Mouse (Mus musculus) hindbrain, embryonic 13.5 days (tissue): ENCODE results near the gene Cabp4. TPM values are rescaled to one million over a fixed set of nuclear protein-coding genes. Genes with fewer than 3 reads are reported as not detected.

Experiments
- ATAC-seq: fragments of 200-750 bp; cut with Nextera tagmentation; 2 replicates; pipeline ENCODE4 v1.8.0; 2017; ENCODE audit warnings: moderate TSS enrichment; ENCODE audit not compliant: low FRiP score
- H3K27ac ChIP-seq: fragments of 300-500 bp; sonication (generic); 2 replicates; pipeline ENCODE4 v1.5.1; 2015; ENCODE audit warnings: inconsistent platforms, mild to moderate bottlenecking, moderate library complexity
- H3K27me3 ChIP-seq: fragments of 300-500 bp; sonication (generic); 2 replicates; pipeline ENCODE4 v1.6.1; 2015; ENCODE audit warnings: mild to moderate bottlenecking, inconsistent platforms
- H3K36me3 ChIP-seq: fragments of 300-500 bp; sonication (generic); 2 replicates; pipeline ENCODE4 v1.6.1; 2015; ENCODE audit warnings: mild to moderate bottlenecking, inconsistent platforms
- H3K4me1 ChIP-seq: fragments of 300-500 bp; sonication (generic); replicated peaks from 2 replicates; pipeline ENCODE4 v1.6.1; 2015; ENCODE audit warnings: inconsistent platforms
- H3K4me2 ChIP-seq: fragments of 300-500 bp; sonication (generic); 2 replicates; pipeline ENCODE4 v1.6.1; 2015; ENCODE audit warnings: inconsistent platforms, mild to moderate bottlenecking, moderate library complexity
- H3K4me3 ChIP-seq: fragments of 300-500 bp; sonication (generic); 2 replicates; pipeline ENCODE4 v1.5.1; 2015; ENCODE audit warnings: mild to moderate bottlenecking, inconsistent platforms
- H3K9ac ChIP-seq: fragments of 300-500 bp; sonication (generic); 2 replicates; pipeline ENCODE4 v1.6.1; 2015; ENCODE audit warnings: mild to moderate bottlenecking, inconsistent platforms
- H3K9me3 ChIP-seq: fragments of 300-500 bp; sonication (generic); 2 replicates; pipeline ENCODE4 v1.6.1; 2016; ENCODE audit warnings: inconsistent platforms
- WGBS: fragments of 180-500 bp; shearing (Covaris S2); methylation state at CpG from one replicate; pipeline ENCODE4 v1.1.7; 2015; 5-methylcytosine and 5-hydroxymethylcytosine counted together
- polyA plus RNA-seq: library from polyadenylated mRNA; unstranded; fragments of >200 nt; fragmentation: Nextera tagmentation; extraction: Ambion mirVana; gene quantifications from 2 replicates; pipeline ENCODE4 v1.2.1, GENCODE M21; 2015

Cabp4 gene
- polyA plus RNA-seq, 1 experiment from 2014 or later: 0.29 TPM

DNA sequence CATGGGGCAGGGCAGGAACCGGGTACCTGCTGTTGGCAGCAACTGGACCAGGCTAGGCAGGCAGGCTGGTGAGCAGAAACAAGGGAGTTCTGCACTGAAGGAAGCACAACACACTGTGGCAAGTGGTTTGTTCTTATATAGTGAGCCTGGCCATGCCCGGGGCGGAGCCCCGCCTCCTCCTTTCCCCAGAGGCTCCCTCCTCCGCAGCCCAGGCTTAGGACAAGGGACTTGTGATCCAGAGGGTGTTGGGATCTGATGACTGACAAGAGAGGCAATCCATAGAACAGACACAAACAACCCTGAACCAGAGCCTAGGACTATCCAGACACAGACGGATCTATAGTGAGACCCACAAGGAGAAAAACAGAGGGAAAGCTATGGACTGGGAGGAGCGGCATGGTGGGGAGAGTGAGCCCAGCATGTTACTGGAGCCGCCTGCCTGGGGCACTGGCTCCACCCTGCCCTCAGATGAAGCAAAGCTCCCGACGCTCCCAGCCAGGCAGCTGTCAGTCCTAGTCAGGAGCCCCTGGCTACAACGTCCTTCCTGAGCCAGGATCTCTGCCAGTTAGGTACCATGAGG, 31.6 kb upstream of the Cabp4 start, which contains the start of gene Carns1:
Carns1 (minus strand) TSS at position 112 of the 580 bp plus-strand sequence.
- Histone ChIP-seq H3K4me3 (peak within 1 kb of the TSS; percentile 4), H3K27ac (no peak within 1 kb of the TSS), H3K36me3 (no peaks in the 10 kb centered on the region), H3K9ac (peak within 1 kb of the TSS; percentile 60; the same call in 1 of the 2 replicates), H3K4me1 (peaks cover 17% of the 10 kb centered on the region), H3K9me3 (no peaks in the 10 kb centered on the region), H3K4me2 (peak within 1 kb of the TSS; percentile 31), H3K27me3 (0 out of 2 replicates have a peak, but pooled peaks cover 2% of the 10 kb centered on the region)
- 4% methylated on average over 11 of the region's 11 CpGs for WGBS
- peak; percentile 37; the same call in 1 of the 2 replicates for ATAC-seq

DNA sequence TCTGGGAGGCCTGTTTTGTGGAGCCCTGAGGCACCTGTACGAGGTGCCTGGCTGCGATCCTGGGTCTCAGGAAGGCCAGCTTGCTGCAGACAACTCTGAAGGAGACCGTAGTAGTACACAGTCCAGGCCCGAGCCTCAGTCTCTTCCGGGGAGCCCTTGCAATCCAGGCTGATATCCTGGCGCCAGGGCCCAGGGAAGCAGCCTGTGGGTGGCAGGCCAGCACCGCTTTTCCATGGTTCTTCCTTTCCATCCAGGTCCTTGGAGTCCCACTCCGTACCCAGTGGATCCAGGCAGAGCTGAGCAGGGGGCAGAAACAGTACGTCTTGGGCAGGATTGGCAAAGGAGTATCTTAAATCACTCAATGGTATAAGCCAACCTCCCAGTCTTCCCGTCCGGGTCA, 29.1 kb upstream of the Cabp4 start:
- Histone ChIP-seq H3K27me3 (0 out of 2 replicates have a peak, but pooled peaks cover 2% of the 10 kb centered on the region), H3K4me3 (no peak overlapping the region), H3K4me2 (no peak overlapping the region), H3K9ac (peak overlapping the region; percentile 35; the same call in 1 of the 2 replicates), H3K4me1 (peaks cover 28% of the 10 kb centered on the region), H3K27ac (no peak overlapping the region), H3K36me3 (no peaks in the 10 kb centered on the region), H3K9me3 (no peaks in the 10 kb centered on the region)
- WGBS: 62% methylated on average over 11 of the region's 11 CpGs
- no peak for ATAC-seq

DNA sequence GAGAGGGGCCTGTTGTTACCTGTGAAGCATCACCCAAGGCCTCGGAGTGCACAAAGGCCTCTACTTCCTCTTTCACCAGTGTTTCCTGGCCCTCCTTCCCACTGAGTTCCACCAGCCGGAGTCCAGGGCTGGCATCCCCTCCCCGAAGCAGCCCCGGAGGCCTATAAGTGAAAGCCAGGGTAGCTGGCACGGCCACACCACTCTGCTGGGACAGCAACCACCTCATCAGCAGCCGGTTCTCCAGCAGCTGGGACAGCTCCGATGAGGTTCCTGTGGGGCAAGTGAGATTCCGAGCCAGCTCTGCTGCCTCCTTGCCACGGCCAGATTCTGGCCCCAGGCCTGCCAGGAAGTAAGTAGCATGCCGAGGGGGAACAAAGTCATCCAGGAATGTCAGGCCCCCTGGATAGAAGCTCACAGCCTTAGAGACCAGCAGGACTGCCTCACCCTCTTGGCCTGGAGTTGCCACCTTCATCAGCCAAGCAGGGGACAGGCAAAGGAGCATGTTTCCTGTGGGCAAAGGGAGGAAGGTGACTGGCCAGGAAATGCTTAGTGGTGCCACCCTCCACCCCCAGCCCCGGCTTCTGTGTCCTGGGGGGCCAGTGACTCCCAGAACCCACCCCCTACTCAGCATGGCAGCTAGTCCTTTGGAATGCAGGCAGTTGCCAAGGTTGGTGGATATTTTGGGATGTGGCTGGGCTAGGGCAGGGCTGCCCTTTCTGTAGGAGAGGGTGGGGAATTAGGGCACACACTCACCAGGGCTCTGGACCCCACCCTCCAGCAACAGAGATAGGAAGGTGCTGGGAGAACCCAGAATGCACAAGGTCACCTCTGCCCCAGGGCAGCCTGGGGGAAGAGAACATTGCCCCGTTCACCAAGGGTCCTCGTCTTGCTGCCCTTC, 27.8 kb upstream of the Cabp4 start:
- ATAC-seq: no peak
- Histone ChIP-seq H3K27ac (no peak overlapping the region), H3K4me2 (no peak overlapping the region), H3K4me1 (peaks cover 28% of the 10 kb centered on the region), H3K9ac (peak overlapping the region; percentile 21), H3K36me3 (no peaks in the 10 kb centered on the region), H3K9me3 (no peaks in the 10 kb centered on the region), H3K27me3 (0 out of 2 replicates have a peak, but pooled peaks cover 2% of the 10 kb centered on the region), H3K4me3 (no peak overlapping the region)
- WGBS: 72% methylated on average over 13 of the region's 13 CpGs

DNA sequence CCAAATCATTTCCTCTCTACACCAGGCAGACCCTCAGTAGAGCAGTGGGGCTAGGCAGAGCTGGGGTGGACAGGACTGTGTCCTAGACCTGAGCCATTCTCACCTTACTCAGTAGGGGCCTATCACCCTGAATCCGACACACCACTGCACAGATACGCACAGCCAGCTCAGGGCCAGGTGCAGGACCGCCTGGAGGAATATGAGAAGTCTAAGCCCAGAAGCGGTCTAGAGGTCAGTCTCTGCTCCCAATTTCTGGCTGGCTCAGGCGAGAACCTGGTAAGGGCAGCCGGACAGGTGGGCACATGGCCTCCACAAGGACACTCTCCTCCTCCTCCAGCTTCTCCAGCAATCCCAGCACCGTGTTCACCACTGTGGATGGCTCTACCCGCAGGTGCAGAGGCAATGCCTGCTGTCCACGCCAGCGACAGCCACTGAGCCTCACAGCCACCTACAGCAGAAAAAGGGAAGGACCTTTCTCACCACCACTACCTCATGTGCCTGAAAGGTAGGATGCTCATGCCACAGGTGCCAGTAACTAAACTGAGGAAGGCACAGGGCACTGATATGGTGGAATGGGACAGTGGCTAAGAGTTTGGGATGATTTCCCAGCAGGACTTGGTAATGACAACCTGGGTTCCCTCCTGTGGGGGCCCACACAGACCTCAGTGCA, 27.0 kb upstream of the Cabp4 start:
- Histone ChIP-seq H3K4me3 (no peak overlapping the region), H3K9ac (peak overlapping the region; percentile 81; the same call in 1 of the 2 replicates), H3K4me1 (peaks cover 27% of the 10 kb centered on the region), H3K36me3 (no peaks in the 10 kb centered on the region), H3K27ac (no peak overlapping the region), H3K4me2 (no peak overlapping the region), H3K27me3 (0 out of 2 replicates have a peak, but pooled peaks cover 2% of the 10 kb centered on the region), H3K9me3 (no peaks in the 10 kb centered on the region)
- ATAC-seq: no peak
- 92% methylated on average over 10 of the region's 10 CpGs for WGBS

DNA sequence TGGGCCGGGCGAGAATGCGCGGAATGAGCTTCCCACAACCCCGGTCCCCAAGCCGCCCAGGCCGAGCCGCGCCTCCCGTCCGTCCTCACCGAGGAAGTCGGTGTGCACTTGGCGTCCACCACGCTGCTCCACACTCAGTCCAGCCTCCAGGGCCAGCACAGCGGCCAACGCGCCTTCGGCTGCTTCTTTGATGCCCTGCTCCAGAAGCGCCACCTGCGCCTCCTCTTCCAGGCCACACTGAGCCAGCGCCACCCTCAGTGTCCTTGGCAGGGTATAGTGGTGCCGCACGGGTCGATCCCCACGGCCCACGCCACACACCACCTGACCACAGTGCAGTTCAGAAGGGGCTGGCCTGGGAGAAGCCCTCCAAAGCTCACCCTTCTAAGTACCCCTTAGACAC, 26.0 kb upstream of the Cabp4 start:
- peak overlapping the region; percentile 81 for H3K9ac ChIP-seq
- 0 out of 2 replicates have a peak, but pooled peaks cover 2% of the 10 kb centered on the region for H3K27me3 ChIP-seq
- no peaks in the 10 kb centered on the region for H3K9me3 ChIP-seq
- H3K4me2 ChIP-seq: peak overlapping the region; percentile 78
- WGBS: 6% methylated on average over 27 of the region's 27 CpGs
- no peaks in the 10 kb centered on the region for H3K36me3 ChIP-seq
- peak; percentile 61 for ATAC-seq
- H3K4me3 ChIP-seq: peak overlapping the region; percentile 42
- peaks cover 18% of the 10 kb centered on the region for H3K4me1 ChIP-seq
- peak overlapping the region; percentile 94 for H3K27ac ChIP-seq

DNA sequence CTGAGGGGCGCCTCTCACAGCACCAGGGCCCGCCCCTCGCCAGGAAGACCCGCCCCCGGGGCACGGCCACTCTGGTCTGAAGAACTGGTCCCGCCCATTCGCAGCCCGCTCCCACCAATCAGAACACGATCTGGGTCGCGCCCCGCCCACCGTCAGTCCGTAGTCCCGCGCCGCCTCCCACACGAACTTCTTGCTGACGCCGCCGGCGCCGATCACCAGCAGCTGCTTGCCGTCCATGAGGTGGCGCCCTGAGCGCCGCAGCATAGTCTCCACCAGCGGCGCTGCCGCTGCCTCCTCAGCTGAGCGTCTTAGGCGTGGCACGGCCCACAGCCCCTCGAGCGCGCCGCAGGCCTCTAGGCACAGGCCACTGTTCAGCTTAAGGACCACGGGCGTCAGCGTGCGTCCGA, 25.5 kb upstream of the Cabp4 start:
- H3K4me1 ChIP-seq: peaks cover 18% of the 10 kb centered on the region
- peak overlapping the region; percentile 78 for H3K4me2 ChIP-seq
- H3K9ac ChIP-seq: peak overlapping the region; percentile 81
- WGBS: under 1% methylated on average over 43 of the region's 43 CpGs
- peak overlapping the region; percentile 94 for H3K27ac ChIP-seq
- H3K4me3 ChIP-seq: peak overlapping the region; percentile 42
- H3K36me3 ChIP-seq: no peaks in the 10 kb centered on the region
- H3K27me3 ChIP-seq: no peaks in the 10 kb centered on the region
- peak; percentile 93 for ATAC-seq
- no peaks in the 10 kb centered on the region for H3K9me3 ChIP-seq

DNA sequence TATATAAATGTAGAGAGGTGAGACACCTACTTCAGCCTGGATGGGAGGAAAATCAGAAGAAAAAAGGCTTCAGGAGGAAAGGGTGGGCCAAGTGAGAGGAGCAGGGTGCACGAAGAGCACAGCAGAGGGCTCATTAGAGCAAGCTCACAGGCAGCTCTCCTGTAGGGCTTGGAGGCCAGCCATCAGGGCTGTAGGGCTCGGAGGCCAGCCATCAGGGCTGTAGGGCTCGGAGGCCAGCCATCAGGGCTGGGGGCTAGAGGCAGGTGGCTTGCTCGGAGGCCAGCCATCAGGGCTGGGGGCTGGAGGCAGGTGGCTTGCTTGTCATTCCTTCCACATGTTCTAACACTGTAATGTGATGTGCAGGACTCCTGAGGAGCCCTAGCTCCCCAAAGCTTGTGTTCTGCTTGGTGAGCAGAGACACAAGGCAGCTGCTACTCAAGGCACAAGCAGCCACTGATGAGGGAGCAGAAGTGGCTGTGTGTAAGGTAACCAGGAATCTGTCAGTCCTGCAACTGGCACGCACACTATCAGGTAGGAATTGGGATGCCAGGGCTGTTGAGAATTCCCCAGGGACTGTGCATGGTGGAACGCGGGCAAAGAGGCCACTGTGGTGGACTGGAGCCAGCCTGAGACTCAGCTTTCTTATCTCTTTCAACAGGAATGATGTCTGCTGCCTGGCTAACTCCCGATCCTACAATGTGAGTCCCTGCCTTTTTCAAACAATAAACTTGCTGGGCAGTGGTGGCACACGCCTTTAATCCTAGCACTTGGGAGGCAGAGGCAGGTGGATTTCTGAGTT, 23.0 kb upstream of the Cabp4 start:
- WGBS: 82% methylated on average over 9 of the region's 9 CpGs
- Histone ChIP-seq H3K9me3 (no peaks in the 10 kb centered on the region), H3K4me3 (no peak overlapping the region), H3K36me3 (no peaks in the 10 kb centered on the region), H3K4me2 (no peak overlapping the region), H3K27ac (no peak overlapping the region), H3K4me1 (peaks cover 38% of the 10 kb centered on the region), H3K9ac (peak overlapping the region; percentile 49), H3K27me3 (no peaks in the 10 kb centered on the region)
- ATAC-seq: no peak

DNA sequence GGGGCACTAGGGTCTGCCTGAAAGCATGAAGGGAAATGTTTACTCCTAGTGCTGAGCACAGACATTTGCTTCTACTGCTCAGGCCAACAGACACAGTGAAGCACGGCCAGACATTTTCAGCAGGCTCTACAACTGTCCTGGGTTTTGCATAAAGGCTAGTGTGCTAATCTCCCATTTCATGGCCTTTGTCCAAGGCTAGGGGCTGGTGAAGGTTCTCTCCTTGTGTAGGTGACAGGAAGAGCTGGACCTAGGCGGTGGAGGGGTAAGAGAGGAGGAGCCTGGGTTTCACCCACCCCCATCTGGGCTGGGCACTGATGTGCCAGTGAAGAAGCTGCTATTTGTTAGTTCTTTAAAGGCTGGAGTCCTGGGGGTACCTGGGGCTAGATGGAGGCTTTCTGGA, 20.9 kb upstream of the Cabp4 start:
- H3K4me3 ChIP-seq: no peak overlapping the region
- peak overlapping the region; percentile 55; the same call in 1 of the 2 replicates for H3K9ac ChIP-seq
- H3K27me3 ChIP-seq: no peaks in the 10 kb centered on the region
- H3K36me3 ChIP-seq: peaks cover 18% of the 10 kb centered on the region
- no peak overlapping the region for H3K4me2 ChIP-seq
- H3K4me1 ChIP-seq: peaks cover 31% of the 10 kb centered on the region
- 84% methylated on average over 2 of the region's 2 CpGs for WGBS
- H3K27ac ChIP-seq: no peak overlapping the region; the same call in 1 of the 2 replicates
- H3K9me3 ChIP-seq: no peaks in the 10 kb centered on the region
- no peak for ATAC-seq

DNA sequence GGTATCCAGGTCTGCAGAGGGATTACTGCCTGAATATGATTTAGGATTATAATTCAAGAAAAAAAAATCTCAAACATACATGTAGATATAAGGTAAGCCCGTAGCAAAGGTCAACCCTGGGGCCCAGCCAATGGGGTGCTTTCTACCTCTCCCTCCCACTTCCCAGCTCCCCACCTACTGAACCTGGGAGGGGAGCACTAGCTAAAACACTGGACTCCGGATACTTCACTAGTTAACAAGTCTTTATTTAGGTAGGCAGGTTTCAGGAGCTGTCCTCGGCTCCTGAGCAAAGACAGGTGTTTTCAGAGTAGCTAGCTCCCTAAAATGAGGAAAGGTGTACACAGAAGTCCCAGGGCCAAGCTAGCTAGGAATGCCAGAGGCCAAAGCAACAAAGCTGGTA, 20.3 kb upstream of the Cabp4 start:
- H3K9me3 ChIP-seq: no peaks in the 10 kb centered on the region
- 85% methylated on average over 3 of the region's 3 CpGs for WGBS
- peak overlapping the region; percentile 79; the same call in 1 of the 2 replicates for H3K9ac ChIP-seq
- no peak overlapping the region for H3K4me3 ChIP-seq
- peaks cover 25% of the 10 kb centered on the region for H3K36me3 ChIP-seq
- peak overlapping the region; percentile 97; the same call in 1 of the 2 replicates for H3K4me2 ChIP-seq
- H3K27ac ChIP-seq: peak overlapping the region; percentile 91; the same call in 1 of the 2 replicates
- ATAC-seq: no peak
- peaks cover 29% of the 10 kb centered on the region for H3K4me1 ChIP-seq
- no peaks in the 10 kb centered on the region for H3K27me3 ChIP-seq

DNA sequence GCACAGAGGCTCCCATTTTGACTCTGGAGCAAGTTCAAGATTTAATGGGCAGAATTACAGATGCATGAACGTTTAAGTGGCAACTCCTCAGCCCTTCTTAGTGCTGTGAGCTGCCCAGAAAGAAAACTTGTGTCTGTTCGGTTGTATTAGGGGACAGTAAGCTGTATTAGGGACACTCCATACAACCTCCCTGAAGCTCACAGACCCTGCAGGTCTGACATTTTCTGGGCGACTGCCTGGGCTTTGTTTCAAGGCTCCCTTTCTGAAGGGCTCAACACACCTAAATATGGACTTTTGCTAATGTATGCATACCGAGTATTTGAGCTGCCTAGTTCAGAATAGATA, 19.7 kb upstream of the Cabp4 start:
- H3K9me3 ChIP-seq: no peaks in the 10 kb centered on the region
- H3K4me1 ChIP-seq: peaks cover 29% of the 10 kb centered on the region
- 40% methylated on average over 4 of the region's 4 CpGs for WGBS
- peak overlapping the region; percentile 79 for H3K9ac ChIP-seq
- ATAC-seq: peak; percentile 37
- H3K27ac ChIP-seq: peak overlapping the region; percentile 91
- no peaks in the 10 kb centered on the region for H3K27me3 ChIP-seq
- peak overlapping the region; percentile 97 for H3K4me2 ChIP-seq
- peak overlapping the region; percentile 66 for H3K4me3 ChIP-seq
- peaks cover 30% of the 10 kb centered on the region for H3K36me3 ChIP-seq
